Mouse (Mus musculus) spleen, postnatal 10 days (tissue): ENCODE data around the gene H2-DMa.

ENCODE experiments used
- DNase-seq, 2 experiments: peaks; one replicate each; pipeline ENCODE4 v3.0.0; 2021 to 2022; ENCODE audit warnings: low spot score in 2 of 2

Gene H2-DMa

GRCm38 (mm10) chr17:34155534-34155933 lies 36.2 kb downstream of the H2-DMa start:
- DNase-seq: no peak

GRCm38 (mm10) chr17:34164202-34164895 lies 45.0 kb downstream of the H2-DMa start:
- DNase-seq: peak in 1 of 2 experiments; percentile 65

GRCm38 (mm10) chr17:34165033-34165730 lies 45.8 kb downstream of the H2-DMa start:
- peak in 1 of 2 experiments; percentile 48 for DNase-seq

DNA sequence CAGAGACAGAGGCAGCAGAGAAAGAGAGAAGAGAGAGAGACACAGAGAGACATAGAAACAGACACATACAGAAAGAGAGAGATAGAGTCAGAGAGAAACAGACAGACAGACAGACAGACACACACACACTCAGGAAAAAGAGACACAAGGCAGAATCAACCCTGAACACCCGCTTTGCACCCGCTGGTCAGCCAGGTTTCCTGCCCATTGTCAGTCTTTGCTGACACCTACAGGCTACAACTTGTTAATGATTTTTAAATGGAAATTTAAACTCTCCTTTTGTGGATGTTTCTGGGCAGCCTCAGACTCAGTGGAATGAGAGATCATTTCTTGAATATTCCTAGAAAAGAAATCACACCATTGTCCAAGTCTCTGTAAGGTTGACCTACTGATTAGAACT lies 49.9 kb downstream of the H2-DMa start:
- peak in 1 of 2 experiments; percentile 51 for DNase-seq

GRCm38 (mm10) chr17:34170487-34170876 lies 51.1 kb downstream of the H2-DMa start:
- no peak for DNase-seq

DNA sequence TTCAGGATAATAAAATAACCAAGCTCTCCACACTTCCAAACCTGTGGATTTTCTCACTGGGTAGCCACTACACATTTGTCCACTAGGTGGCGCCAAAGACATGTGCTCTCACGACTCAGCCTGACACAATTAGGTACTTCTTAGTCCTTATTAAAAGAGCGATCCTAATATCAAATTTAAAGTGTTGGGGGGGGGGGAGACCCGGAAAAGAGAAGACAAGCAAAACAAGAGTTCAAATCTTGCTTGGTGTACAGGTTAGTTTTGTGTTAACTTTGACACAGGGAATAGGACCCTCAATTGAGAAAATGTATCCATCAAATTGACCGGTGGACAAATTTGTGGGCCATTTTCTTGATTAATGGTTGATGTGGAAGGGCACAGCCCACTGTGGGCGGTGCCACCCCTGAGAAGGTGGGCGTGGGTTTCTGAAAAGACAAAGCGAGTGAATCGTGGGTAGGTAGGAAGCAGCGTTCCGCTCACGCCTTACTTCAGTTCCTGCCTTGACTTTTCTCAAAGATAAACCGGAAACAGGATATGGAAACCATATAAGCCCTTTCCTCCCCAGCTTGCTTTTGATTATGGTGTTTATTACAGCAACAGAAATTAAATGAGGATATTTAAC lies 51.6 kb downstream of the H2-DMa start:
- peak; percentile 78 to 89 for DNase-seq

DNA sequence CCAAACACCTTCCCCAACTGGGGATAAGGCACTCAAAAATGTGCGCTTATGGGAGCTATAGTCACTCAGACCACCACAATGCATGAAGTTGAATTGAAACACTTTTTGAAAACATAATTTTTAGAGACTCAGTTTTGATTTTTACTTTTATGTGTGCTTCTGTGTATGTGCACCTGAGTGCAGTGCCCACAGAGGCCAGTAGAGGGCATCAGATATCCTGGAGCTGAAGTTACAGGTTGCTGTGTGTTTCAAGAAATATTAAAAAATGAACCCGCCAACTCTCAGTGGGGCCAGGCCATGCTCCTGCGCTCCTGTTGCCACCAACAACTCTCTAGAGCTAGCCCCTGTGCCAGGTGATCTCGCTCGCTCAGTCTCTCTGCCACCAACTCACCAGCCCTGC lies 53.2 kb downstream of the H2-DMa start:
- DNase-seq: peak in 1 of 2 experiments; percentile 41

GRCm38 (mm10) chr17:34174075-34174474 lies 54.7 kb downstream of the H2-DMa start:
- peak in 1 of 2 experiments; percentile 26 for DNase-seq

DNA sequence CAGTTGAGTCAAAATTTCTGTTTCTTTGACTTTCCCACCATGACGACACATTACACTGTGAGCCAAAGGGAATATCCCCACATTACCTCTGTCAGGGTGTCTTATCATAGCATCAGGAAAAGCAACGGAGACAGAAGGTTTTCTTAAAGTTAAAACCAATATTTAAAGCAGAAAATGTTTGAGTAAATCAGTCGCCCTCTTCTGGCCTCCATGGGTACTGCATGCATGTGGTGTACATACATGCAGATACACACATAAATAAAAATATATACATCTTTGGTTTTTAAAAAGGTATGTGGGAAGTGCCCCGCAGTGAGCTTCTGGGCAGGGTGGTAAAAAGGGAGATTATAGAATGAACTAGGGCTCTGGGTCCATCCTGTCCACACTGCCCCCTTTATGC lies 57.8 kb downstream of the H2-DMa start:
- DNase-seq: peak in 1 of 2 experiments; percentile 42

DNA sequence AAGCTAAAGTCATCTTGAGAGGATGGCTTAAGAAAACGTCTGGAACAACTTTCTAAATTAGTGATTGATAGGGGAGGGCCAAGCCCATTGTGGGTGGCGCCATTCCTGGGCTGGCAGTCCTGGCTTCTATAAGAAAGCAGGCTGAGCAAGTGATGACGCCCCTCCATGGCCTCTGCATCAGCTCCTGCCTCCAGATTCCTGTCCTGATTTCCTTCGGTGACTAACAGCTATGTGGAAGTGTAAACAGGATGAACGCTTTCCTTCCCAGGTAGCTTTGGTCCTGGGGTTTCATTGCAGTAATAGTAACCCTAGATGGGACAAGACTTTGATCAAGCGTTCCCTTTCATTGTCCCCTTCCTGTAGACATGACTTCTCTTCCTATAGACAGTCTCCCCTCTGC lies 59.7 kb downstream of the H2-DMa start:
- no peak for DNase-seq

- peak in 1 of 2 experiments; percentile 31 for DNase-seq
Observed at GRCm38 (mm10) chr17:34179913-34180859, 60.8 kb downstream of the H2-DMa start.

DNA sequence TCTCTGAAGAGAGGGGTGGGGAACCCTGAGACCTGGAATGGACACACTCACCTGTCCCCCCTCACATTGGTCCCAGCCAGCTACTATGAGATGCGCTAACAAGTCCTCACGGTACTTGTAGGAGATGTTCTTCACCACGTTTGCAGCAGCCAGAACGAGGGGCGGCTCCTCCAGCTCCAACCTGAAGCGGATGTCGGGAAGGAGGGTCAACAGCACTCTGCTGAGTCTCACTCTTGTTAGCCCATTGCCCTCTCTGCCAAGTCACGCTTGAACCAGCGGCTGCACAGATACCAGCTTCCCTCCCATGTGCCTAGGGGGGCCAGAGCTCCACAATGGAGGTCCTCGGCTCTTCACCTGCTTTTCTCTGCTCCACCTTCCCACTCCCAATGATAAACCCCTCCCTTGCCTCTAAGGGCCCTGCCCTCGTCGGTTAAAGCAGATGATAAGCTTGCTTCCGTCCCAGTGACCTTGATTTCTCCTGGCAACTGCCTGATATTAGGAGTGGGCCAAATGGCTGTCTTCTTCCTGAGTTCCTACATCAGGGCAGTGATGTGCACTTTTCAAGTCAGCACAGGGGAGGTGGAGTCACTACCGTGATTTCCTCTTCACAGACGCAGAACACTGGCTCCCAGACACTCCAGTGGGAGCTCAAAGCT lies 64.4 kb downstream of the H2-DMa start:
- no peak for DNase-seq

DNA sequence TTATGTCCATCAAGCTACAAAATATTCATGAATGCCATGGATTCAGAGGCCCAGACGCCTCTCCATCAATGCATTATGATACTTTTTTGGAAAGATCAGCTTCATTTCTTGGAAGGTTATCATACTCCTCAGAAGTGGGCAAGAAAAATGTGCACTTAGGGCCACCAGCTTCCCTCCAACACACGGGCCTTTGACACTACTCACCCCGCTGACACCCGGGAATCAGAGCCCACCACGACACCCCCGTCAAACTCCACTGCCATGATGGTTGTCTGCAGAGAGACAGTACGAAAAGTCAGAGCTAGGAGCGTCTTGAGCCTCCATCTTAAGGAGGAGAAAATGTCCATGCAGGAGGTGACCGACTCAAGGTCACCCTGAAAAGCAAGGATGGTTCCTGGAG lies 66.2 kb downstream of the H2-DMa start:
- DNase-seq: no peak

DNA sequence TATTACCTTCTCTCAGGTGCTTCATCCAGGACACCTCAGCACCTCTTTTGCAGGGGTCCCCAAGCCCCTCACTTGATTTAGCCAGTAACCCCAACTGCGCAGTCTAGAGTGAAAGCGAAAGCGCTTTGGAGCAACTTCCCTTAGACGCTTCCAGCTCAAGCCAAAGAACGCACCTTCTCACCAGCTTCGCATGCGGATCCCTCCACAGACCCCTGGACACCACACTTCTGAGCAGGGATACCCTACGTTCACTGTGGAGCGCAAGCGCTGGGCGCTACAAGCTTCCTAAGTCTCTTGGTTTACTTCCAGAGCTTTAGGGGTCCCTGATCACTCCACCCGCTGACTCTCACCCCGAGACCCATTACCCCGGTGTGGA lies 67.5 kb downstream of the H2-DMa start:
- peak in 1 of 2 experiments; percentile 52 for DNase-seq

DNA sequence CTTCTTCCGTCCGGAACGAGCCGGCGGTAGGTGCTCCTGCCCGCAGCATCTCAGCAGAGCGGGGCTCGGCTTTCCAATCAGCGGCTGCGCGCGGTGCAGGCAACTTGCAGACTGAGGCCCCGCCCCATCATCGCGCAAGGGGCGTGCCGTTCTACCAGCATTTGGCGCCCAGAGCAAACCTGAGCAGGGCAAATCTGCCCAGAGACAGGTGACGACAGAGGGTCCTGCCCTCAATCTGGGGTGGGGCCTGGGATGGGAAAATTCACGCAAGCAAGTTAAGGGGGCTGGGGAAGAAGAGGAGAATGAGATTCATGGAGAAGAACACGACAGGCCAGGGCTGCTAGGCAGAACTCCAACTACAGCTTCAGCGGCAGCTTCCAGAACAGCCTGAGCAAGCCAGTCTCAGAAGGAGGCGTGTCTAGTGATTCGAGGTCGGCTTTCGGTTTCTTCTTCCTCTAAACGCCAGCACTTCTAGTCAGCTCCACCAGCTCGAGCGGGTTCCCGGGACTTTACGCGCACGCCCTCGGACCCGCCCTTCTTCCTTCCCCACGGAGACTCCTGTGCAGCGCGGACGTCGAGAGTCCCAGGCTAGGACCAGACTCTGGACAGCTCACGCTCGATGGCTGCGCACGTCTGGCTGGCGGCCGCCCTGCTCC lies 68.0 kb downstream of the H2-DMa start, which contains the start of the genes Tap1 and Psmb9:
Tap1 (plus strand) TSS at position 293 of the 656 bp plus-strand sequence.
Psmb9 (minus strand) TSS at position 504 of the 656 bp plus-strand sequence.
- peak; percentile 98 to 99 for DNase-seq

DNA sequence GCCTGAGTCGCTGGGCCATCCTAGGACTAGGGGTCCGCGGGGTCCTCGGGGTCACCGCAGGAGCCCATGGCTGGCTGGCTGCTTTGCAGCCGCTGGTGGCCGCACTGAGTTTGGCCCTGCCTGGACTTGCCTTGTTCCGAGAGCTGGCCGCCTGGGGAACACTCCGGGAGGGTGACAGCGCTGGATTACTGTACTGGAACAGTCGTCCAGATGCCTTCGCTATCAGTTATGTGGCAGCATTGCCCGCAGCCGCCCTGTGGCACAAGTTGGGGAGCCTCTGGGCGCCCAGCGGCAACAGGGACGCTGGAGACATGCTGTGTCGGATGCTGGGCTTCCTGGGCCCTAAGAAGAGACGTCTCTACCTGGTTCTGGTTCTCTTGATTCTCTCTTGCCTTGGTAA lies 68.7 kb downstream of the H2-DMa start:
- DNase-seq: peak; percentile 63 to 70
